Mouse (Mus musculus): ENCODE measurements at regions not wholly inside any gene's neighbourhood (a gene's known extent, or its start where the extent isn't known, plus 50 kb on each side); places are given as distances from the start of the nearest gene placed in this dataset.

- DNase-seq, result no peak
Measured at GRCm38 (mm10) chr13:44362293-44363005, 366.8 kb upstream of the Jarid2 start.

- DNase-seq, result no peak
Measured at GRCm38 (mm10) chr13:44363016-44363415, 366.3 kb upstream of the Jarid2 start.

GRCm38 (mm10) chr13:44369301-44369700 lies 360.0 kb upstream of the Jarid2 start:
- no peak for DNase-seq

- DNase-seq, result no peak
Measured at GRCm38 (mm10) chr13:44372361-44372877, 356.9 kb upstream of the Jarid2 start.

- no peak for DNase-seq
Measured at GRCm38 (mm10) chr13:44375476-44376159, 353.7 kb upstream of the Jarid2 start.

- DNase-seq, result no peak
Measured at GRCm38 (mm10) chr13:44376160-44376488, 353.1 kb upstream of the Jarid2 start.

- no peak for DNase-seq
Measured at GRCm38 (mm10) chr13:44381721-44382450, 347.4 kb upstream of the Jarid2 start.

GRCm38 (mm10) chr13:44383322-44383721 lies 346.0 kb upstream of the Jarid2 start:
- no peak for DNase-seq

GRCm38 (mm10) chr13:44386767-44387166 lies 342.5 kb upstream of the Jarid2 start:
- no peak for DNase-seq

GRCm38 (mm10) chr13:44389696-44390095 lies 339.6 kb upstream of the Jarid2 start:
- DNase-seq, result no peak

GRCm38 (mm10) chr13:44390666-44391390 lies 338.4 kb upstream of the Jarid2 start:
- no peak for DNase-seq

GRCm38 (mm10) chr13:44394016-44394415 lies 335.3 kb upstream of the Jarid2 start:
- DNase-seq, result no peak

- peak; percentile 94 for DNase-seq
Measured at GRCm38 (mm10) chr13:44398613-44399369, 330.5 kb upstream of the Jarid2 start.

- peak; percentile 78 for DNase-seq
Measured at GRCm38 (mm10) chr13:44399370-44399685, 329.9 kb upstream of the Jarid2 start.

- peak; percentile 48 for DNase-seq
Measured at GRCm38 (mm10) chr13:44399831-44400321, 329.4 kb upstream of the Jarid2 start.

- DNase-seq, result no peak
Measured at GRCm38 (mm10) chr13:44404010-44404575, 325.2 kb upstream of the Jarid2 start.

- DNase-seq, result no peak
Measured at GRCm38 (mm10) chr13:44407307-44407706, 322.0 kb upstream of the Jarid2 start.

GRCm38 (mm10) chr13:44408619-44408959 lies 320.7 kb upstream of the Jarid2 start:
- DNase-seq, result no peak

- DNase-seq, result peak; percentile 29
Measured at GRCm38 (mm10) chr13:44408960-44409719, 320.1 kb upstream of the Jarid2 start.

- no peak for DNase-seq
Measured at GRCm38 (mm10) chr13:44409720-44410047, 319.6 kb upstream of the Jarid2 start.

- no peak for DNase-seq
Measured at GRCm38 (mm10) chr13:44411781-44412496, 317.3 kb upstream of the Jarid2 start.
